Mouse (Mus musculus) embryonic facial prominence, embryonic 14.5 days (tissue): ENCODE measurements around the gene Ank2. TPM values are rescaled to one million over a fixed set of nuclear protein-coding genes. Genes with fewer than 3 reads are reported as not detected.

Source experiments
- ATAC-seq: fragments of 200-750 bp; cut with Nextera tagmentation; 2 replicates; pipeline ENCODE4 v1.8.0; 2017; ENCODE audit warnings: low read depth, moderate number of reproducible peaks, moderate TSS enrichment
- DNase-seq: peaks from one replicate; pipeline ENCODE4 v3.0.0-alpha.2; 2015; ENCODE audit warnings: low spot score
- H3K27ac ChIP-seq: fragments of 300-500 bp; sonication (generic); replicated peaks from 2 replicates; pipeline ENCODE4 v1.5.1; 2014; ENCODE audit warnings: low read depth, mild to moderate bottlenecking, low read length, moderate library complexity
- H3K27me3 ChIP-seq: fragments of 300-500 bp; sonication (generic); replicated peaks from 2 replicates; pipeline ENCODE4 v1.6.1; 2014; ENCODE audit warnings: low read length; ENCODE audit not compliant: control insufficient read depth, insufficient read depth
- H3K36me3 ChIP-seq: fragments of 300-500 bp; sonication (generic); 2 replicates; pipeline ENCODE4 v1.6.1; 2014; ENCODE audit warnings: low read length, mixed read lengths; ENCODE audit not compliant: control insufficient read depth, insufficient read depth
- H3K4me1 ChIP-seq: fragments of 300-500 bp; sonication (generic); 2 replicates; pipeline ENCODE4 v1.6.1; 2014; ENCODE audit warnings: antibody characterized with exemption, low read length; ENCODE audit not compliant: control insufficient read depth, insufficient read depth
- H3K4me2 ChIP-seq: fragments of 300-500 bp; sonication (generic); 2 replicates; pipeline ENCODE4 v1.6.1; 2014; ENCODE audit warnings: low read depth, mild to moderate bottlenecking, low read length, moderate library complexity, mixed read lengths
- H3K4me3 ChIP-seq: fragments of 300-500 bp; sonication (generic); 2 replicates; pipeline ENCODE4 v1.5.1; 2014; ENCODE audit warnings: low read depth, mild to moderate bottlenecking, low read length
- H3K9ac ChIP-seq: fragments of 300-500 bp; sonication (generic); 2 replicates; pipeline ENCODE4 v1.6.1; 2014; ENCODE audit warnings: low read depth, mild to moderate bottlenecking, low read length, moderate library complexity, mixed read lengths
- H3K9me3 ChIP-seq: fragments of 300-500 bp; sonication (generic); 2 replicates; pipeline ENCODE4 v1.6.1; 2016; ENCODE audit warnings: low read length; ENCODE audit not compliant: control insufficient read depth
- WGBS: fragments of 180-500 bp; shearing (Covaris S2); extraction: QIAGEN DNeasy Blood & Tissue Kit; methylation state at CpG from one replicate; pipeline ENCODE4 v1.1.7; 2014; 5-methylcytosine and 5-hydroxymethylcytosine counted together
- polyA plus RNA-seq: library from polyadenylated mRNA; unstranded; fragments of >200 nt; fragmentation: Nextera tagmentation; extraction: Ambion mirVana; gene quantifications from 2 replicates; pipeline ENCODE4 v1.2.1, GENCODE M21; 2014

Gene Ank2
- polyA plus RNA-seq, 1 experiment from 2014 or later, result 48.3 TPM

GRCm38 (mm10) chr3:127208871-127209270 lies 290.3 kb downstream of the Ank2 start:
- H3K9me3 ChIP-seq, result no peaks in the 10 kb centered on the region
- H3K4me3 ChIP-seq, result no peak overlapping the region
- no peaks in the 10 kb centered on the region for H3K36me3 ChIP-seq
- no peaks in the 10 kb centered on the region for H3K4me1 ChIP-seq
- no peaks in the 10 kb centered on the region for H3K27me3 ChIP-seq
- ATAC-seq (no peak), DNase-seq (no peak)
- H3K4me2 ChIP-seq, result no peak overlapping the region
- no peak overlapping the region for H3K9ac ChIP-seq
- no peak overlapping the region for H3K27ac ChIP-seq
- 86% methylated on average over 5 of the region's 5 CpGs for WGBS

- Histone ChIP-seq H3K4me3 (no peak overlapping the region), H3K27ac (no peak overlapping the region), H3K9me3 (no peaks in the 10 kb centered on the region), H3K4me1 (no peaks in the 10 kb centered on the region), H3K4me2 (no peak overlapping the region), H3K9ac (no peak overlapping the region), H3K36me3 (no peaks in the 10 kb centered on the region), H3K27me3 (no peaks in the 10 kb centered on the region)
- ATAC-seq, result no peak
- no peak for DNase-seq
- 81% methylated on average over 5 of the region's 5 CpGs for WGBS
These were observed 293.2 kb downstream of the Ank2 start for GRCm38 (mm10) chr3:127205883-127206434.

GRCm38 (mm10) chr3:127202484-127203115 lies 296.6 kb downstream of the Ank2 start:
- H3K4me3 ChIP-seq, result no peak overlapping the region
- no peaks in the 10 kb centered on the region for H3K36me3 ChIP-seq
- H3K27me3 ChIP-seq, result no peaks in the 10 kb centered on the region
- ATAC-seq (no peak; the same call in 1 of the 2 replicates), DNase-seq (no peak)
- no peak overlapping the region for H3K9ac ChIP-seq
- H3K9me3 ChIP-seq, result no peaks in the 10 kb centered on the region
- no peak overlapping the region for H3K4me2 ChIP-seq
- no peaks in the 10 kb centered on the region for H3K4me1 ChIP-seq
- 52% methylated on average over 11 of the region's 11 CpGs for WGBS
- H3K27ac ChIP-seq, result no peak overlapping the region

GRCm38 (mm10) chr3:127200789-127201188 lies 298.4 kb downstream of the Ank2 start:
- WGBS, result 64% methylated on average over 3 of the region's 3 CpGs
- no peaks in the 10 kb centered on the region for H3K4me1 ChIP-seq
- no peak overlapping the region for H3K4me3 ChIP-seq
- no peak overlapping the region for H3K9ac ChIP-seq
- no peaks in the 10 kb centered on the region for H3K9me3 ChIP-seq
- no peaks in the 10 kb centered on the region for H3K36me3 ChIP-seq
- no peak overlapping the region for H3K27ac ChIP-seq
- ATAC-seq (no peak), DNase-seq (no peak)
- H3K4me2 ChIP-seq, result no peak overlapping the region
- no peaks in the 10 kb centered on the region for H3K27me3 ChIP-seq

GRCm38 (mm10) chr3:127199112-127199665 lies 300.0 kb downstream of the Ank2 start:
- Histone ChIP-seq H3K27me3 (no peaks in the 10 kb centered on the region), H3K4me2 (no peak overlapping the region), H3K36me3 (no peaks in the 10 kb centered on the region), H3K4me3 (no peak overlapping the region), H3K4me1 (no peaks in the 10 kb centered on the region), H3K9ac (no peak overlapping the region), H3K27ac (no peak overlapping the region), H3K9me3 (no peaks in the 10 kb centered on the region)
- no peak for DNase-seq
- ATAC-seq, result no peak
- WGBS, result 89% methylated on average over 9 of the region's 9 CpGs

GRCm38 (mm10) chr3:127198656-127199055 lies 300.5 kb downstream of the Ank2 start:
- Histone ChIP-seq H3K9ac (no peak overlapping the region), H3K4me1 (no peaks in the 10 kb centered on the region), H3K27me3 (no peaks in the 10 kb centered on the region), H3K9me3 (no peaks in the 10 kb centered on the region), H3K36me3 (no peaks in the 10 kb centered on the region), H3K4me2 (no peak overlapping the region), H3K27ac (no peak overlapping the region), H3K4me3 (no peak overlapping the region)
- DNase-seq (no peak), ATAC-seq (no peak)
- WGBS, result 95% methylated on average over 7 of the region's 7 CpGs

- no peak overlapping the region for H3K9ac ChIP-seq
- WGBS, result 90% methylated on average over 5 of the region's 5 CpGs
- H3K27me3 ChIP-seq, result no peaks in the 10 kb centered on the region
- ATAC-seq (no peak), DNase-seq (no peak)
- no peak overlapping the region for H3K4me2 ChIP-seq
- H3K4me3 ChIP-seq, result no peak overlapping the region
- no peaks in the 10 kb centered on the region for H3K9me3 ChIP-seq
- no peaks in the 10 kb centered on the region for H3K4me1 ChIP-seq
- H3K27ac ChIP-seq, result no peak overlapping the region
- H3K36me3 ChIP-seq, result no peaks in the 10 kb centered on the region
These were observed 310.4 kb downstream of the Ank2 start for GRCm38 (mm10) chr3:127188789-127189128.

GRCm38 (mm10) chr3:127188086-127188788 lies 310.9 kb downstream of the Ank2 start:
- 80% methylated on average over 5 of the region's 5 CpGs for WGBS
- Histone ChIP-seq H3K9me3 (no peaks in the 10 kb centered on the region), H3K4me2 (no peak overlapping the region), H3K27ac (no peak overlapping the region), H3K9ac (no peak overlapping the region), H3K4me1 (no peaks in the 10 kb centered on the region), H3K36me3 (no peaks in the 10 kb centered on the region), H3K27me3 (no peaks in the 10 kb centered on the region), H3K4me3 (no peak overlapping the region)
- DNase-seq (no peak), ATAC-seq (no peak)
